ENCODE assay signal across 36 mouse cellular contexts in the genomic region with DNA sequence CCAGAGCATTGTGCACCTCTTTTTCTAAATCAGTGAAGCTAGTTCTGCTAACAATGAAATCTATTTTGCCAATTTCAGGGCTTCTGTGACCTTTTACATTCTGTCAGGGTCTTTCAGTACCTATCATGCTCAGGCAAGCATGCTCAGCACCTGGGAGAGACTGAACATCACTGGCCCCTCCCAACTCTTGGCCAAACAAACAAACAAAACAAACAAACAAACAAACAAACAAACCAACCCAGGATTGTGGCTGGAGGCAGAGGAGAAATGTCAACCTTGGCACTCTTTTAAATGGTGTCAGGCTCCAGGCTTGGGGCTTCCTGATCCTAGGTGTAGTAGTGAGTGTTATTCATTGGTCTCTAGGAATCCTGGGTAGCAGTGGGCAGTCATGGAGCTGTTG. TPM values are rescaled to one million over a fixed set of nuclear protein-coding genes. Genes with fewer than 3 reads are reported as not detected.
"Had no signal": no experiment of that assay in that cellular context is flagged by ENCODE, and none has a peak within 500 bp of the region (broad histone marks: within the 10 kb centered on the region; RNA-seq: fewer than 3 reads in every experiment).

A gene (plus strand): TSS at position 301 of the 400 bp plus-strand sequence.

- H3K9ac ChIP-seq: forebrain, postnatal 0 days; heart, embryonic 13.5 days; heart, embryonic 15.5 days; hindbrain, embryonic 13.5 days; hindbrain, embryonic 15.5 days; kidney, embryonic 15.5 days; limb, embryonic 13.5 days; limb, embryonic 15.5 days; liver, embryonic 13.5 days had no signal

- H3K27ac ChIP-seq: heart, embryonic 13.5 days; heart, embryonic 15.5 days; hindbrain, embryonic 13.5 days; hindbrain, embryonic 15.5 days; hindbrain, postnatal 0 days; kidney, embryonic 15.5 days; kidney, postnatal 0 days; limb, embryonic 13.5 days; limb, embryonic 15.5 days; liver, embryonic 13.5 days had no signal

- DNase-seq: forebrain, postnatal 0 days; gastrocnemius, postnatal 14 days; gastrocnemius, postnatal 36 days; heart, postnatal 14 days; heart, postnatal 36 days; kidney, adult 11 months; kidney, adult 8-10 months; kidney, postnatal 14 days; kidney, postnatal 36 days; layer of hippocampus, adult 9-11 months; layer of hippocampus, postnatal 36 days; left cerebral cortex, postnatal 4 days; liver, embryonic 13.5 days had no signal

- H3K36me3 ChIP-seq: heart, embryonic 13.5 days; heart, embryonic 15.5 days; hindbrain, embryonic 13.5 days; hindbrain, embryonic 15.5 days; kidney, embryonic 15.5 days; limb, embryonic 13.5 days; limb, embryonic 15.5 days; liver, embryonic 13.5 days had no signal

- ATAC-seq: forebrain, postnatal 0 days; hindbrain, postnatal 0 days; intestine, embryonic 16.5 days had no signal

- H3K4me1 ChIP-seq: heart, embryonic 13.5 days; heart, embryonic 15.5 days; hindbrain, embryonic 13.5 days; hindbrain, embryonic 15.5 days; kidney, embryonic 15.5 days; limb, embryonic 13.5 days; limb, embryonic 15.5 days; liver, embryonic 13.5 days had no signal

- H3K4me3 ChIP-seq: heart, embryonic 13.5 days; heart, embryonic 15.5 days; hindbrain, embryonic 13.5 days; hindbrain, embryonic 15.5 days; kidney, embryonic 15.5 days; limb, embryonic 13.5 days; limb, embryonic 15.5 days; liver, embryonic 13.5 days had no signal

- H3K9me3 ChIP-seq: liver, embryonic 13.5 days had no signal

- H3K27me3 ChIP-seq: heart, embryonic 13.5 days; heart, embryonic 15.5 days; hindbrain, embryonic 13.5 days; hindbrain, embryonic 15.5 days; kidney, embryonic 15.5 days; limb, embryonic 13.5 days; limb, embryonic 15.5 days; liver, embryonic 13.5 days had no signal

RNA-seq across cellular contexts. Expression of the gene that starts here (rescaled TPM):
- total RNA-seq: forebrain, postnatal 0 days; gastrocnemius, adult 8-10 months; gastrocnemius, postnatal 14 days; gastrocnemius, postnatal 36 days; heart, postnatal 14 days; heart, postnatal 36 days; hematopoietic stem cell, adult 5-6 weeks; hindbrain, postnatal 0 days; layer of hippocampus, adult 18-20 months; layer of hippocampus, postnatal 14 days; layer of hippocampus, postnatal 36 days; left cerebral cortex, adult 18-20 months; left cerebral cortex, adult 8-10 months; left cerebral cortex, postnatal 10 days; left cerebral cortex, postnatal 25 days; left cerebral cortex, postnatal 4 days had no signal
- polyA plus RNA-seq: forebrain, postnatal 0 days; heart, embryonic 11.5 days; heart, embryonic 13.5 days; heart, embryonic 15.5 days; heart, postnatal 0 days; hindbrain, embryonic 11.5 days; hindbrain, embryonic 13.5 days; hindbrain, embryonic 15.5 days; hindbrain, postnatal 0 days; intestine, embryonic 14.5 days; kidney, postnatal 0 days; limb, embryonic 11.5 days; limb, embryonic 13.5 days had no signal
